Mouse (Mus musculus): Measurements from ENCODE around the gene Zfp770.

DNA sequence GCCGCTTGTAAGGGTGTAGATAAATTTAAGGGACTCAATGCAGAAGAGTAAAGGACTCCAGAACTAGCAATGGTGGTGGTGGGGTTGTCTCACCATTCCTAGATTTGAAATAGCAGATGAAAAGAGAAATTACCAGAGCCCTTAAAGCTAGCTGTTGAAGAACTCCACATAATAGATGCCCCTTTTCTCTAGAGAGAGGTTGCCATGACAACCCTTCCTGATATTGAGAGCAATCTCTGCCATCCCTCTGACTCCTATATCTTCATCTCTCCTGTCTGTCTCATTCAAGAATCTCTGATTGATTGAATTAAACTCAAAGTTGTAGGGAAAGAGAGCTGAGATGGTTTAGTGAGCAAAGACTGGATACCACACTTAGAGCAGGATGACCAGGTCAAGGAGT lies 35.3 kb upstream of the Zfp770 start:
- TF ChIP-seq GATA1 (IDR thresholded peaks at IDR 0.05; ENCODE audit: low read length) = no peak
- no peak for TF ChIP-seq TAL1 (IDR thresholded peaks at IDR 0.05; ENCODE audit: low read length)

Data from erythroblast, embryonic 14.5 days (primary cell).